Mouse (Mus musculus) limb, embryonic 10.5 days (tissue): ENCODE measurements at regions not wholly inside any gene's neighbourhood (a gene's known extent, or its start where the extent isn't known, plus 50 kb on each side); places are given as distances from the start of the nearest gene placed in this dataset.
A peak's percentile ranks its signal among the peaks of the same experiment; 100 is the strongest.

ENCODE experiments used
- DNase-seq: peaks from one replicate; pipeline ENCODE4 v3.0.0-alpha.2; 2017; ENCODE audit warnings: low spot score
- H3K27ac ChIP-seq: fragments of 300-500 bp; sonication (generic); 2 replicates; pipeline ENCODE4 v1.5.1; 2016; ENCODE audit warnings: mild to moderate bottlenecking
- H3K27me3 ChIP-seq: fragments of 300-500 bp; sonication (generic); 2 replicates; pipeline ENCODE4 v1.6.1; 2016; ENCODE audit warnings: low read depth, mild to moderate bottlenecking; ENCODE audit not compliant: poor library complexity, severe bottlenecking
- H3K36me3 ChIP-seq: fragments of 300-500 bp; sonication (generic); 2 replicates; pipeline ENCODE4 v1.6.1; 2016; ENCODE audit warnings: mild to moderate bottlenecking, moderate library complexity
- H3K4me1 ChIP-seq: fragments of 300-500 bp; sonication (generic); 2 replicates; pipeline ENCODE4 v1.6.1; 2016
- H3K4me3 ChIP-seq: fragments of 300-500 bp; sonication (generic); 2 replicates; pipeline ENCODE4 v1.5.1; 2016; ENCODE audit warnings: mild to moderate bottlenecking, moderate library complexity
- H3K9me3 ChIP-seq: fragments of 300-500 bp; sonication (generic); replicated peaks from 2 replicates; pipeline ENCODE4 v1.6.1; 2016; ENCODE audit warnings: mild to moderate bottlenecking
- WGBS: fragments of 180-500 bp; shearing (Covaris S2); methylation state at CpG from one replicate; pipeline ENCODE4 v1.1.7; 2016; 5-methylcytosine and 5-hydroxymethylcytosine counted together

- Histone ChIP-seq H3K9me3 (no peaks in the 10 kb centered on the region), H3K27me3 (no peaks in the 10 kb centered on the region), H3K4me3 (no peak overlapping the region), H3K27ac (no peak overlapping the region), H3K36me3 (no peaks in the 10 kb centered on the region), H3K4me1 (no peaks in the 10 kb centered on the region)
- WGBS = 25% methylated on average over 9 of the region's 9 CpGs
- peak; percentile 61 for DNase-seq
Measured at GRCm38 (mm10) chr3:36330656-36331055, 108.5 kb upstream of the Qrfpr start.

- Histone ChIP-seq H3K4me1 (no peaks in the 10 kb centered on the region), H3K4me3 (no peak overlapping the region), H3K36me3 (no peaks in the 10 kb centered on the region), H3K27me3 (no peaks in the 10 kb centered on the region), H3K9me3 (no peaks in the 10 kb centered on the region), H3K27ac (no peak overlapping the region)
- WGBS = 92% methylated on average over 7 of the region's 7 CpGs
- DNase-seq = no peak
Measured at GRCm38 (mm10) chr3:36329631-36330030, 107.5 kb upstream of the Qrfpr start.

DNA sequence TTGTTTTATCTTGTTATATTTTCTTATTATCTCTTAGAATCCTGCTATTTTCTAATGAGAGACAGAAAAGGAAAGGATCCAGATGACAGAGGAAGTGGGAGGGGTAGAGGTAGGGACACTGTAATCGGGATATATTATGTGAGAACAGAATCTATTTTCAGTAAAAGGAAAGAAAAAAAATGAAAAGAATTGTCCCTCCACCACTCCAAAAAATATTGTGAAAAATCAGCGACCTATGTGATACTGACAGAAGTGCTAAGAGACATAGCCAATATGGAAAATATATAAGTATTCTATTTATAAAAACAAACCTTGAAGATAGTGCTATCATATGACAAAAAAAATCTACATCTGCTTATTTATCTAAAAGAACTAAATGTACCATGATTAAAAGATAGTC is 106.8 kb upstream of the Qrfpr start:
- Histone ChIP-seq H3K4me3 (no peak overlapping the region), H3K36me3 (no peaks in the 10 kb centered on the region), H3K27me3 (no peaks in the 10 kb centered on the region), H3K4me1 (no peaks in the 10 kb centered on the region), H3K9me3 (no peaks in the 10 kb centered on the region), H3K27ac (no peak overlapping the region)
- DNase-seq = no peak
- 82% methylated on average over 2 of the region's 2 CpGs for WGBS

GRCm38 (mm10) chr3:36318635-36319034 is 96.5 kb upstream of the Qrfpr start:
- no peaks in the 10 kb centered on the region for H3K36me3 ChIP-seq
- no peaks in the 10 kb centered on the region for H3K9me3 ChIP-seq
- H3K27ac ChIP-seq = no peak overlapping the region
- H3K4me3 ChIP-seq = no peak overlapping the region
- H3K27me3 ChIP-seq = no peaks in the 10 kb centered on the region
- no peaks in the 10 kb centered on the region for H3K4me1 ChIP-seq
- no peak for DNase-seq

DNA sequence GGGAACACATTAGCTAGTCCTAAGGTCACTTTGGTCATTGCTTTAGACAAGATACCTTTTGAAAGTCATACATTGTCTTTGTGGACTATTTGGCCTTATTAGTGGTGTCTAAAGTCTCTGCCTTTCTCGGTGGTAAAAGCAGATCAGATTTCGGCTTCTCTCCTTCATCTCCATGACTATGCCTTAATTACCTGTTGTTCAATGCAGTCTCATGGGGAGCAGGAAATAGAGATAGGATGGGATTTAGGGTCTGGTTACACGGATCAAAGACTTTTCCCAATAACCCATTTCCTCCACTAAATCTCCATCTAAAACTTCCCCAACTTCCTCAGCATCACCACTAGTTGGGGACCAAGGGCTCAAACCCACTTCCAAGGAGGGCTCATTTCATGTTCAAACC is 89.2 kb upstream of the Qrfpr start:
- Histone ChIP-seq H3K9me3 (no peaks in the 10 kb centered on the region), H3K4me1 (peaks cover 9% of the 10 kb centered on the region), H3K36me3 (no peaks in the 10 kb centered on the region), H3K27me3 (no peaks in the 10 kb centered on the region), H3K4me3 (no peak overlapping the region), H3K27ac (no peak overlapping the region)
- no peak for DNase-seq
- 3% methylated on average over 3 of the region's 3 CpGs for WGBS

DNA sequence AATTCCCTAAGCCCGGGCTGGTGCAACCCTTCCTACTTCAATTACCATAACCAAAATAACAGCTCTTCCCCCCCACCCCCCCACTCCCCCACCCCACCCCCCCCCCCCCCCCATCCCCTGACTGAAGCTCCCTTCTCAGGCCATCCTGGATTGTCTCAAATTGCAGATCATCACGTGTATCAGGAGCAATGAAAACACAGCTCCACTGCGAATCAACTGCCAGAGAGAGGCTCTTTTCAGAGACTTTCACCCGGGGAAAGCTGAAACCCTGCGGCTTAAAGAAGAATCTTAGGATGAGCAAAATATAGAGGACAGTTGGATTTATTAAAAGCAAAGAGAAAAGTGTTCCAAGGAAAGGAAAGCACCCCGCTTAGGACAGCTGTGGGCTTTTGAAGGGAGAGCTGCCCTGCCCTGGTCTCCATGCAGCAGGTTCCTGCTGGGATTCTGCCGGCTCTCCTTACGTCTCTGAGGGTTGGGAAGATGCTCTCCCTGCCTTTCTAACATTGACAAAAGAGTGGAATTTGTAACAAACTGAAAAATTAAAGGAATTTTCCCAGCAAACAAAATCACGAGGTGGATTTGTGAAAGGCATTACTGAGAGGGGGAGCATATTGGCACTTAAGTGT is 88.6 kb upstream of the Qrfpr start:
- no peaks in the 10 kb centered on the region for H3K27me3 ChIP-seq
- H3K4me3 ChIP-seq = peak overlapping the region; percentile 4; the same call in 1 of the 2 replicates
- H3K9me3 ChIP-seq = no peaks in the 10 kb centered on the region
- no peak for DNase-seq
- 1% methylated on average over 9 of the region's 9 CpGs for WGBS
- peaks cover 9% of the 10 kb centered on the region for H3K4me1 ChIP-seq
- no peaks in the 10 kb centered on the region for H3K36me3 ChIP-seq
- H3K27ac ChIP-seq = no peak overlapping the region

DNA sequence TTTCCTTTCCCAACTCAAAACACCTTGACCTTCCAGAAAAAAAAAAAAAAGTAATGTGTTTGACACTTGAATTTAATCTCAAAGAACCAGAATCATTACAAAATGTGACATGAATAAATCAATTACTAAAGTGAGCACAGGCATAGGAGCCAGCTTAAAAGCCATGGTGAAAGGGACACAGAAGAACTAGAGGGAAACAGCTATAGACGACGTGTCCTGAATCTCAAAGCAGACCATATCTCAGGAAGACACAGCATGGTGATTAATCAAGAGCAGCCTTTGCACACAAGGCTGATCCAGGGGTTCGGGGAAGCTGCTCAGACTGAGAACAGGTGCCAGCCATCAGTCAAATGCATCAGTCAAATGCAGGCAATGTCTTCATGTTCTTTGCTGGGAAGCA is 74.7 kb upstream of the Qrfpr start:
- Histone ChIP-seq H3K27ac (no peak overlapping the region), H3K4me1 (no peaks in the 10 kb centered on the region), H3K27me3 (no peaks in the 10 kb centered on the region), H3K36me3 (no peaks in the 10 kb centered on the region), H3K9me3 (no peaks in the 10 kb centered on the region), H3K4me3 (no peak overlapping the region)
- WGBS = 70% methylated on average over 3 of the region's 3 CpGs
- DNase-seq = no peak

DNA sequence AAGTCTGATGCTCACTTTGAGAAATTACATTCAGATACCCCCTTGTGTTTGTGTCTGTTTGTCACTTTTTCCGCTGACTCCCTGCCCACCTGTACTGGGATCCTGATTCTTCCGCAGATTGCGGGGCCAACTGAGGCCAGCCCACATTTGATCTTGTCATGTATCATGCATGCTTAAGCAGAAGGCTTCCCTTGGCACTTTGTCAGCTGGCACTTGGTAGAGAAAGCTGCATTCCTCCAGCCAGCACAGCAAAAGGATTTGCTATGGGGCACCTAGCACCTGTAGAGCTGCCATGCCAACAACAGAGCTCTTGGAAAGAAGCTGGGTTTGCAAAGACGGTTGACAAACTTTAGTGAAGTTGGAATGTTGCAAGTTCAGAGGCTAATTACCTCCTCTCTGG is 69.9 kb upstream of the Qrfpr start:
- 94% methylated on average over 4 of the region's 4 CpGs for WGBS
- Histone ChIP-seq H3K27ac (no peak overlapping the region), H3K36me3 (no peaks in the 10 kb centered on the region), H3K4me1 (no peaks in the 10 kb centered on the region), H3K4me3 (no peak overlapping the region), H3K27me3 (no peaks in the 10 kb centered on the region), H3K9me3 (no peaks in the 10 kb centered on the region)
- no peak for DNase-seq

GRCm38 (mm10) chr3:36284066-36284465 is 62.0 kb upstream of the Qrfpr start:
- H3K27ac ChIP-seq = no peak overlapping the region
- H3K4me3 ChIP-seq = no peak overlapping the region
- H3K27me3 ChIP-seq = no peaks in the 10 kb centered on the region
- no peak for DNase-seq
- no peaks in the 10 kb centered on the region for H3K9me3 ChIP-seq
- no peaks in the 10 kb centered on the region for H3K36me3 ChIP-seq
- no peaks in the 10 kb centered on the region for H3K4me1 ChIP-seq
- 80% methylated on average over 5 of the region's 5 CpGs for WGBS

- Histone ChIP-seq H3K4me1 (no peaks in the 10 kb centered on the region), H3K27ac (no peak overlapping the region), H3K4me3 (no peak overlapping the region), H3K36me3 (no peaks in the 10 kb centered on the region), H3K9me3 (no peaks in the 10 kb centered on the region), H3K27me3 (no peaks in the 10 kb centered on the region)
- DNase-seq = no peak
- WGBS = 63% methylated on average over 1 of the region's 1 CpGs
Measured at GRCm38 (mm10) chr3:36275502-36275901, 53.4 kb upstream of the Qrfpr start.
